Mouse (Mus musculus) cerebellum, postnatal 10 days (tissue): ENCODE measurements around the gene Syn1.
A peak's percentile ranks its signal among the peaks of the same experiment; 100 is the strongest.

Source experiments
- DNase-seq, 2 experiments: peaks; one replicate each; pipeline ENCODE4 v3.0.0; 2021; ENCODE audit warnings: mixed read lengths in 2 of 2

The Syn1 gene

GRCm38 (mm10) chrX:20920844-20921364, at the start of gene Syn1:
Gene Syn1, minus strand, starts transcription at chrX:20921004.
- DNase-seq = peak; percentile 89 to 93

DNA sequence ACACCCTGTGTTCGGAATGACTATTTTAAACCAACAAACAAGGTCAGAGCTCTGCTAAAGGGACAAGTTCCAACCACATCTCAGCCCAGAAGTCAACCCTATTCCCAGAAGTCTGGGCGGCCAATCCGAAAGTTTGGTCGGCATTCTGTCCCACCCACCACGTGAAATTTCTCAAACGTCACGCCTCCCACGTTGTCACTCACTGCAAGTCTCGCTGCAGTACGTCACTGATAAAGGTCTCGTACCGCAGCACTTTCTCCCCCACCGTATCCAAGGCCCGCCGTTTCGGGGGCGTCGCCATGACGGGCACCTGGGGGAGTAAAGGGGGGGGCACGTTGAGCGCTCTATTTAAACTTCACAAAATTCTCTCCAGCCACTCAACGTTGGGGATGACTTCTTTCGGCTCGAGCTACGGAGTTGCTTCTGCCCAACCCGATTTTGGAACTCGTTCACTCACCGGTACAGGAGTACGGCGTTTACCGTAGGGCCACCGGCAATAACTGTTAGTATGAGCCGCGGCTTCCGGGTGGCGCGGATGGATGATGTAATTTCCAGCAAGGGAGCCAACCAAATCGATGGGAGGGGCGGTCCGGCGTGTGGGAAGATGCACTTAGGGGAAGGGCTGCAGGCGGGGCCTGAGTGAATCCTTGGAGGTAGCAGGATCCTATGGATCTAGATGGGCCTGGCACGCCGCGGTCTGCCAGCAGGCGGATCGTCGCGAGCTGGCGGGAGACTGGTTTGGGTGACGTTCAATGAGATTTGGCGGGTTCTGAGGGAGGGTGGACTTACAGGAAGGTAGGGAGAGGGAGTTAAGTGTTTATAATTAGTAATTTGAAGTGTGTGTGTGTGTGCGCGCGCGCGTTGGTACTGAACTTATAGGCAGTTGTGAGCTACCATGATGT, 40.9 kb upstream of the Syn1 start, which contains the start of gene Uxt:
TSS of gene Uxt (minus strand) at position 541 of the 902 bp plus-strand sequence.
- peak; percentile 92 to 94 for DNase-seq

- DNase-seq = peak; percentile 88 to 91
These were observed 29.5 kb upstream of the Syn1 start, which contains the start of gene Elk1 for GRCm38 (mm10) chrX:20950191-20950880. Gene Elk1, minus strand, starts transcription at chrX:20950608.

- peak; percentile 73 to 77 for DNase-seq
These were observed 25.3 kb upstream of the Syn1 start for GRCm38 (mm10) chrX:20946055-20946454.

DNA sequence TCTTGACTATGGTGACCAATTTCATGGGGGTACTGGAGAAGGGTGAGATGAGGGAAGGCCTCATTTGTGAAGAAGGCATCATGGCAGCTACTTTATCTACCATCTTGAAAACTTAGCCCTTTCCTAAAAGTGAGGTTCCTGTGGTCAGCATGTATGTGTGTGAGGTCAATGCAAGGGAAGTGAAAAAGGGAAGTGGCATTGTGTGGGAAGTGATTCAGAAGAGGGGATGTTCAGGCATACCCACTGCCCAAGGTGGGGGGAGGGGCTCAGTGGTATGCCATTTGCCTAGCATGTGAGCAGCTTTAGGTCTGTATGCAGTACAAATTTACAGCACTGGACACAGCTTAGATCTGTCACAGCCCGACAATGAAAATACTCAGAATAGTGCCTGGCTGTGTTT, 11.2 kb upstream of the Syn1 start:
- no peak for DNase-seq

- no peak for DNase-seq
These were observed 10.6 kb upstream of the Syn1 start, which contains the start of gene Cfp for GRCm38 (mm10) chrX:20931364-20931763. Gene Cfp, minus strand, starts transcription at chrX:20931555.

- no peak for DNase-seq
These were observed 9.1 kb upstream of the Syn1 start for GRCm38 (mm10) chrX:20929859-20930258.

GRCm38 (mm10) chrX:20924976-20925375, 4.2 kb upstream of the Syn1 start:
- no peak for DNase-seq

DNA sequence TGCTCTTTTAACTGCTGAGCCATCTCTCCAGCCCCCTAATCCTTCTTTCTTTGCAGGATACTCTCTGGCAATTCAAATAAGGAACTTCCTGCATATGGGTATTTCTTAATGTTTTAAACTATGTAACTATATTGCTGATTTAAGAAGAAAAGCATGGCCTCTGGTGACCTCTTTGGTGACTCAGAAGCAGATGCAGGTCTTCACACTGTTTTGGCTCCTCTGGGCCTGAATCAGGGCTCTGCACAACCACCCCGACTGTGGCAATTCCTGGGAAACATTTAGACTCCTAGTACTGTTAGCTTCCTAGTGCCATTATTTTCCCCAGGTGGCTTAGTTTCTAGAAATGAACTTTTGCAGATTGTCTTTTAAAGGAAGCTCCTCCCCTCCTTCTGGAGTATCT, 2.7 kb upstream of the Syn1 start:
- no peak for DNase-seq

- DNase-seq = peak in 1 of 2 experiments; percentile 12
These were observed 562 bp upstream of the Syn1 start for GRCm38 (mm10) chrX:20921366-20921765.

DNA sequence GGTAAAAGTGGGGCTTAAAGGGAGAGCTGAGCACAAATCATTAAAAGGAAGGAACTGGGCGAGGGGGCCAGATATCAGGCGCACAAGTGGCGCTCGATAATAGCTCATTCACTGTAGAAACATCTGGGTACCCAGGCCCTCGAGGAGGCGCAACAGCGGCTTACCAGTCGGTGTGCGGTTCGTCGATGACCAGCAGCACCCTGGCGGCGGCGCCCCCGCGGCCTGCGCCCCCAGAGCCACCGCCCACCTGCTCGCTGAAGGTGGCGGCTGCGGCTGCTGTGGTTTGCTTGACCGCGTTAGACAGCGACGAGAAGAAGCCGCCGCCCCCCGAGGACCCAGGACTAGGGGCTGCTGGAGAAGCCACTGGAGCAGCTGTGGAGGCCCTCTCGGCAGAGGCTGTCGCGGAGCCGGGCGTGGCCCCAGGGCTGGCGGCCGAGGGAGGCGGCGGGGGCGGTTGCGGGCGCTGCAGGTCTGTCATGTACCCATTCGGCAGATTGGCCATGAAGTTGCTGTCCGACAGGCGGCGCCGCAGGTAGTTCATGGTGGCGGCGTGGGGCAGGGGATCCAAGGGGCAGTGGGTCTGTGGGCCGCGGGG, 458 bp downstream of the Syn1 start:
- DNase-seq = no peak

DNA sequence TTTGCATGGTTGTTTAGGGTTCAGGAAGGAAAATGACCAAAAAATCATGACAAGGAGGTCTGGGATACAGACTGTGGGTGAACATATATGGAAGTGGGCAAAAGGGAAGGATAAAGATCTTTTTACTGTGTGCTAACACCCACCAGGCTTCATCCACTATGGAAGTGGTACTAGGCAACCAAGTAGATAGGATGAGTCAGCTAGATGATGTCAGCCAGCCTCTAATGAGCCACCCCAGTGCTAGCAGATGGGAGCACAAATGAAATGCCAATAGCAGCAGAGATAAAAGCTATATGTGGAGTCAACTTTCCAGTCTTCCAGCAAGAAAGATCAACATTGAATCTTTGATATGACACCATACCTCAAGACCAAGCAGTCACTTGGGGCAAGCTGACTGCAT, 5.7 kb downstream of the Syn1 start:
- DNase-seq = no peak

GRCm38 (mm10) chrX:20913726-20914125, 7.1 kb downstream of the Syn1 start:
- no peak for DNase-seq

DNA sequence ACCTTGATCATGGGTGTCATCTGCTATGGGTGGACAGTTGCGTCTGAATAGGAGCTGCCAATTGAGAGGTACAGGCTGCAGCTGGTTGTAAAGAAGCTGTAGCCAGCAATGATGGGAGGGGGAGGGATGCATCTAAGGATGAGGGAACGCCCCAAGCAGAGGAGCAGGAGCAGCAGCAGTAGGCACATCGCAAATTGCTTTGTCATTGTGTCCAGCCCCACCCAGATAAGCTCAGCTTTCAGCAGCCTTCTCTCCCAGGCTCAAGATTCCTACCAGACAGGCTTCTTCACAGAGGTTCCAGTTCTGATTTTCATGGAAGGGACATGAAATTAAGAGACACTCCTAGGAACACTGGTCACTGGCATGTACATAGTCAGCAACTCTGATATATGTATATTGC, 10.7 kb downstream of the Syn1 start:
- DNase-seq = no peak

- DNase-seq = no peak
These were observed 45.6 kb downstream of the Syn1 start for GRCm38 (mm10) chrX:20875241-20875640.

DNA sequence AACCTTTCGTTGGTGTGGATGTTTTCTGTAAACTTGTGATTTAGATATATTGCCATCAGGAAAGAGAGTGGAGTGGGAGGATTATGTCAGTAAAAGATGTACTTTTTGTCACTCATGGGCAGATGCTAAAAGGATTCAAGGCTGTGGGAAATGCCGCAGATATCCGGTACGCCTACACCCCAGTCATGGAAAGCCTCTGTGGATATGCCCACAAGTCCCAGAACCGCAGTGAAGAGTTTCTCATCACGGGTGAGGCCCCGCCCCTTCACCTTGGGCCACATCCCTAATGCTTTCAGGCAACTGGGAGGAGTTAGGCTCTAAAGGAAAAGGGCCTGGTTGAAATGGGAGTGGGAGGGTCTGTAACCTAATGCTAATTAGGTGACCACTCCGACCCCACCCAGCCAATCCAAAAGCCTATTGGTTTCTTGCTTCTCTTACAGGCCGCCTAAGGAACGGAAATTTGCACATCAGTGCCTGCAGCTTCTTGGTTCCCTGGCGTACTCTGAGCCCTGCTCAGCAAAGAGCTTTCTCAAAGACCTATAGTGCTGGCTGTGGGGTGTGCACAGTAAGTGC, 47.8 kb downstream of the Syn1 start:
- no peak for DNase-seq

GRCm38 (mm10) chrX:20869962-20870513, 50.8 kb downstream of the Syn1 start, which contains the start of gene Timp1:
Gene Timp1, plus strand, starts transcription at chrX:20870166.
- peak in 1 of 2 experiments; percentile 25 for DNase-seq

GRCm38 (mm10) chrX:20869203-20869602, 51.6 kb downstream of the Syn1 start:
- no peak for DNase-seq

DNA sequence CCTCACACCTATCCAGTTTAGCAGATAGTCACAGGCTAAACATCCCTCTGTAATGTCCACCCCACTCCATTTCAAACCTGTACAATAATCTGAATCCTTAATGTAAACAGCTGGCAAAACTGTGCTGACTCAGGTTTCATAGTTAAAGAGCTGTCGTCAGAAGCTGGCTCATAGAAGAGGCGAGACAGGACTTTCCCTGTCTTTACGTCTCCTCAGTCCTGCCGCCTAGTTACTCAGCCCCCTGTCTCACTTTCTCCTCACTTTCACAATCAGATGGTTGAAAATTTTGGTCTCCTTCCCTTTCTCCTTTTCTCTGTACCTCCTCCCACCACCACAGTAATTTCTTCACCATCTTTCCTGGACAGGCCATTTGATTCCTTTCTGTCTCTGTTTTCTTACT, 52.7 kb downstream of the Syn1 start:
- no peak for DNase-seq

- no peak for DNase-seq
These were observed 57.4 kb downstream of the Syn1 start for GRCm38 (mm10) chrX:20863161-20864101.
